Mouse (Mus musculus): ENCODE data around the gene Il4ra. TPM values are rescaled to one million over a fixed set of nuclear protein-coding genes. Genes with fewer than 3 reads are reported as not detected.

Gene Il4ra
- polyA plus RNA-seq, 1 experiment from 2014 or later: 5.5 TPM

DNA sequence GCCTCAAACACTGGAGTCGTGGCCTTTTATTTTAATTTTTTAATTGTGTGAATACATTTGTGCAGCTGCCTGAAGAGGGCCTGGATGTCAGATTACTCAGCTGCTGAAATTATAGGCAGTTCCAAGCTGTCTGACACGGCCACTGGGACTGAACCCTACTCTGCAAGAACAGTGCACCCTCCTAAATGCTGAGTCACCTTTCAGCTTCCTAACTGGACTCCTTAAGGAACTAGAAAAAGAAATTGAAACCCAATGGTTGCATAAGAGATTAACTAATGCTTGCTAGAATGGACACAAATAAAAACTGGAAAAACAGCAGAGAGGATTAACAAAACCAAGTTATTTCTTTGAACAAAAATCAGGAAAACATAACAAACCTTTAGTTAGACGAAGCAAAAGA lies 44.5 kb downstream of the Il4ra start:
- 79% methylated on average over 3 of the region's 3 CpGs for WGBS
- ATAC-seq (ENCODE audit: low read depth): no peak
- H3K4me2 ChIP-seq: no peak overlapping the region

DNA sequence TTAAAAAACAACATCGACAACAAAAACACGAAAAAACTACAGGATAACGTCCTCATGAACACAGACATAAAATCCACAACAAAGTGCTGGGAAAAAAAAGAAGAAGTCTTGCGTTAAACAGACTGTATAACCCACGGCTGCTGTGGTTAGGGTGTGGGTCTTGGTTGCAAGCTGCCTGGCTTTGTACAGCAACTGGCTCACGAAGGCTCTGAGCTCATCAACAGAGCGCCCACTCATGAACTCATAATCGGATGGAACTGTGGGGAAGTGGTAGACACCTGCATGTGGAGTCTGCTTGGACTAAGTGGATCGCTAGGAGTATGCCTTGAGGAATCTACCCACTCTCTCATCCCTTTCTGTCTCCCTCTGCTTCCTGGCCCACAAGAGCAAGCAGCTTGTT lies 45.2 kb downstream of the Il4ra start:
- Histone ChIP-seq H3K4me2 (no peak overlapping the region), H3K27ac (replicated peaks) (no peak overlapping the region), H3K4me1 (replicated peaks) (no peaks in the 10 kb centered on the region), H3K36me3 (no peaks in the 10 kb centered on the region), H3K4me3 (no peak overlapping the region), H3K9me3 (no peaks in the 10 kb centered on the region), H3K27me3 (no peaks in the 10 kb centered on the region), H3K9ac (no peak overlapping the region)
- ATAC-seq (ENCODE audit: low read depth): no peak
- WGBS: 90% methylated on average over 9 of the region's 9 CpGs

More for the DNA sequence above, 44.5 kb downstream of the Il4ra start:
- Histone ChIP-seq H3K9me3 (no peaks in the 10 kb centered on the region), H3K27ac (replicated peaks) (no peak overlapping the region), H3K4me3 (no peak overlapping the region), H3K36me3 (no peaks in the 10 kb centered on the region), H3K4me1 (replicated peaks) (no peaks in the 10 kb centered on the region), H3K27me3 (no peaks in the 10 kb centered on the region), H3K9ac (no peak overlapping the region)

DNA sequence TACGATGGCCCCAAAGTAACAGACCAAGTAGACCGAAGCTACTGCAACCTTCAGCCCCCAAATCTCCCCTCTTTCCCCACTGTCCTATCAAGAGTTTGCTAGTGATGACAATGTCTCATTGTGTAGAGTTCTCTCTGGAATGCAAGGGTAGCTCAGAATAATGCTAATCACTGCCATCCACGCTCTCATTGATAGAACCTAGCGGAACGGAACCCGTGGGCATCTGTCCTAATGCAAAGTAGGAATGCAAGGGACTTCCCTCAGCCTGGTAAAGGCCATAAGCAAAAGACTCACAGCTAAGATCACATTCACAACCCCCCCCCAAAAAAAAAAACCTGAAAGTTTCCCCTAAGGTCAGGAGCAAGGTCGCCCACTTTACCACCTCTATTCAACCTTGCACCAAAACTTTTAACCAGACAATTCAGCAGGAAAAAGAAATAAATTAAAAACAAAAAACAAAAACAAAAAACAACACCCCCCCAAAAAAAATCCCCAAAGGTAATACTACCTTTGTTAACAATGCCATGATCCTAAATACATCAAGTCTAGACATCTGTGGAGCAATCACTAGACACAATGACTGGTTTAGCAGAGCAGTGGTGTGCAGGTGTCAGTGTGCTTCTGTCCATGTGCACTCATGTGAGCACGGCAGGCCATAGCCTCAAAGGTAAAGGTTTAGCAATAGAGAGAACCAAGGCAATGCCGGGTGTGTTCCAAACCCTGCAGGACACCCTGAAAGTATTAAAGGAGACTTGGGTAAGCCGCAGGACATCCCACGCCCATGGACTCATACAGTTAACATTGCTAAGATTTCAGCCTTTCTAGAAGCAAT lies 45.8 kb downstream of the Il4ra start:
- H3K4me1 ChIP-seq (replicated peaks): no peaks in the 10 kb centered on the region
- H3K4me2 ChIP-seq: no peak overlapping the region
- ATAC-seq (ENCODE audit: low read depth): no peak
- 89% methylated on average over 11 of the region's 11 CpGs for WGBS
- H3K4me3 ChIP-seq: no peak overlapping the region
- H3K27me3 ChIP-seq: no peaks in the 10 kb centered on the region
- no peak overlapping the region for H3K27ac ChIP-seq (replicated peaks)
- H3K36me3 ChIP-seq: no peaks in the 10 kb centered on the region
- H3K9ac ChIP-seq: no peak overlapping the region
- H3K9me3 ChIP-seq: no peaks in the 10 kb centered on the region

DNA sequence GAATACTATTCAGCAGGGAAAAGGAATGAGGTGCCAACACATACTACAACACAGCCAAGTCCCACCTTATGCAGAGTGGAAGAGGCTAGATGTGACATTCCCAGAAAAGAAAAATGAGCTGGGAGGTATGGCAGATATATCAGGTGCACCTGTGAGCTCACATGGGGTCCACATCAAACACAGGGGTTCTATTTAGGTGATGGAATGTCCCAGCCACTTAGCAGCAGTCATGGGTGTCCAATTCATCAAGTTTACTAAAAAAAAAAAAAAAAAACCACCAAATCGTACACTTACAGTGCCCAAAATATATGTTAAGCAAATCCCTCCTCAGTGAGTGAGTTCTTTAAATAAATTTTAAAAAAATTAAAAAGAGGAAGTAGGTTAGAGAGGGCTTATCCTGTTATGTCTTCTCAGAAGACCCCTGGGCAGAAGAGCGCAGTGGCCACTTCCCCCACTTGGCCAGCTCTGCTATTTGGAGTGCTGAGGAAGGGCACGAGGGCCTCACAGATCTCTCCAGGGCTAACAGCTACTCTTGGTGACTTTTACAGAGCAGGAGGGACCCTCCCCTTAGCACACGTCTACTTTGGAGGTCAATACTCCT lies 47.6 kb downstream of the Il4ra start:
- Histone ChIP-seq H3K4me3 (no peak overlapping the region), H3K27me3 (no peaks in the 10 kb centered on the region), H3K36me3 (no peaks in the 10 kb centered on the region), H3K4me1 (replicated peaks) (no peaks in the 10 kb centered on the region), H3K27ac (replicated peaks) (no peak overlapping the region), H3K9ac (no peak overlapping the region), H3K9me3 (no peaks in the 10 kb centered on the region), H3K4me2 (no peak overlapping the region)
- ATAC-seq (ENCODE audit: low read depth): no peak
- WGBS: 73% methylated on average over 4 of the region's 4 CpGs

DNA sequence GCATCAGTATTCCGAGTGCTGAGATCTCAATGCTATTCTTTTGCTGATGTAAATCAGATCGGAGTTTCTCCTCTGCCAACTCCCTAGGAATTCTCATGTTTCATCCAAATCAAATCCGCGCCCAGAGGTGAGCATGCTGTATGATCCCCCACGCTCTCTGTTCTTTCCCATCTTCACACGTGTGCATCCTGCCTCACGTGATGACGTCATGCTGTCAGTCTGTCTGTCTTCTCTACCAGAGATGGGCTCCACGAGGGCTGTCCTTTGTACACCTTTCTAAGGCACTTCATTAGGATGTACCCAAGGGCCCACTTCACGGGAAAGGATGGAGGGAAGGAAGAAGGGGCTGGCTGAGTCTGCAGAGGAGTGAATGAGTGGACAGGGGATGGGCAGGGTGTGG lies 48.2 kb downstream of the Il4ra start:
- Histone ChIP-seq H3K9me3 (no peaks in the 10 kb centered on the region), H3K27me3 (no peaks in the 10 kb centered on the region), H3K27ac (replicated peaks) (no peak overlapping the region), H3K4me3 (no peak overlapping the region), H3K36me3 (no peaks in the 10 kb centered on the region), H3K4me2 (no peak overlapping the region), H3K4me1 (replicated peaks) (no peaks in the 10 kb centered on the region), H3K9ac (no peak overlapping the region)
- ATAC-seq (ENCODE audit: low read depth): no peak
- 81% methylated on average over 10 of the region's 10 CpGs for WGBS

DNA sequence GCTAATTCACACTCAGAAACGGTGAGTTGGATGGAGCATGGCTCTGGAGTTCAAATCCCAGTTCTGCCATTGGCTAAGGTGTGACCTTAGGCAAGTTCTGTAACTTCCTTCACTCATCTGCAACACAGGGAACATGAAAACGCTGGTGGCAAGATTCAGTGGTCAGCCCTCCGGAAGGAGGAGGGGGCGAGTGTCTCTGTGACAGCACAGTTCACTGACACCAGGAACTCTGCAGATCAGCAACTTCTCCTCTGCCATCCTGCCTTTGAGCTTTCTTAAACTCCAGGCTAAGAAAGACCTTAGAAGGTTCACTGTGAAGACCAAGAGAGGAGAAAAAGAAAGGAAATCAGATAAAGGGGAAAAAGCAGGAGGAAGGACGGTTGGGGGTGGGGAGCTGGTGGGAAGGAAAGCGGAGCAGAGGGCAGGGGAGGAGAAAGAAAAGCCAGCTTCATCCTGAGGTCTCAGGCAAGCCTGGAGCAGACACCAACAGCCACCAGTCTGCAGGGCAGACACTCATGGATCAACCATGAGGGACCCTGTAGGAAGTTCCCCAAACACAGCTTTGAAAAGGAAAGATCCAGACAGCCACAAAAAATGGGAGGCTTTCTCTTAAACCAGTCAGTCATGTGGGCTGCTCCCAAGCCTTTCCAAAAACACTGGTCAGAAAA lies 48.8 kb downstream of the Il4ra start:
- 55% methylated on average over 6 of the region's 6 CpGs for WGBS
- Histone ChIP-seq H3K27me3 (no peaks in the 10 kb centered on the region), H3K36me3 (no peaks in the 10 kb centered on the region), H3K27ac (replicated peaks) (no peak overlapping the region), H3K9ac (no peak overlapping the region), H3K9me3 (no peaks in the 10 kb centered on the region), H3K4me2 (no peak overlapping the region), H3K4me1 (replicated peaks) (no peaks in the 10 kb centered on the region), H3K4me3 (no peak overlapping the region)
- ATAC-seq (ENCODE audit: low read depth): no peak

DNA sequence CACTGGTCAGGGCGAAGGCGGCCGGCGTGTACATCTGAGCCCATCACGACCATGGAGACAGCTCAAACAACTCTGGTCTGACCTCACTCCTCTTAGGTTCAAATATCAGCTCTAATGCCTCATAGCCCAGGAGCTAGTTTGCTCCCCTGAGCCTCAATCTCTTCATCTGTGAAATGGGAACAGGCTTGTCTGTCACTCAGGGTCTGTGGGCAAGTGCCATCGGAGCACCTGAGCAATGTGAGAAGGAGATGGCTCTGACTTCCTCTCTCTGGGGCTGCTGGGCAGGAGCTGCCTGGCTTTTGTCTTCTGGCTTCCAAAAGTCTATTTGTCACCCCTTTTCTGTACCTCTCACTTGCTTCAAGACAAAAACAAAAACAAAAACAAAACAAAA lies 49.4 kb downstream of the Il4ra start:
- no peak for ATAC-seq (ENCODE audit: low read depth)
- no peaks in the 10 kb centered on the region for H3K9me3 ChIP-seq
- no peaks in the 10 kb centered on the region for H3K27me3 ChIP-seq
- H3K4me1 ChIP-seq (replicated peaks): no peaks in the 10 kb centered on the region
- no peak overlapping the region for H3K9ac ChIP-seq
- H3K36me3 ChIP-seq: no peaks in the 10 kb centered on the region
- H3K4me2 ChIP-seq: no peak overlapping the region
- H3K4me3 ChIP-seq: no peak overlapping the region
- H3K27ac ChIP-seq (replicated peaks): no peak overlapping the region
- 86% methylated on average over 6 of the region's 6 CpGs for WGBS

DNA sequence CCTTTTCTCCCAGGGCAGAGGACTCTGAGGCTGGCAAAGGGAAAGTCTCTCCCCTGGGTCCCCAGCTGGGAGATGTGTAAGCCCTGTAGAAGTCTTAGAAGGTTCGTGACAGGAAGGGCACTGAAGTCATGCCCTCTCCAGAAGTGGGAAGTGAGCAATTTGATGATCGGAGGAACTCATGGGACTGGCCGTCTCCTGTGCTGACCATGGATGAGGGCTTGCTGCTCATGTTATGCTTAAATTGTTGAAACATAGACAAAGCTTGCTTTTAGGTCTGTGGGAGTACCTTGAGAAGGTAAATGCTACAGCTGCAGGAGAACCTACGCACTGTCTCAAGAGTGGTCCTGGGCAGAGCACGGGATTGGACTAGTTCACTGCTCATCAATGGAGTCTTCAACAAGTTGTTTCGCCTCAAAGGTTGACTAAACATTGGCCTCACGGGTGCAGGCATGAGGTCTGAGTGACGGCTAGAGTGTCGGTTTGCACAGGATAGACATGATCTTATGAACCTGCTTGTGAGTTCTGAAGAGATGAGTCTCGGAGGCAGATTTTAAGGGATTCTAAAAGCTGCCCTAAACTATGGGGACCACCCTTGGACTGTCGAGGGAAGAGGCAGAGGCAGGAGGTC lies 50.0 kb downstream of the Il4ra start:
- no peaks in the 10 kb centered on the region for H3K27me3 ChIP-seq
- H3K27ac ChIP-seq (replicated peaks): no peak overlapping the region
- H3K36me3 ChIP-seq: no peaks in the 10 kb centered on the region
- ATAC-seq (ENCODE audit: low read depth): no peak
- H3K9me3 ChIP-seq: no peaks in the 10 kb centered on the region
- 82% methylated on average over 11 of the region's 11 CpGs for WGBS
- no peak overlapping the region for H3K9ac ChIP-seq
- H3K4me3 ChIP-seq: no peak overlapping the region
- H3K4me1 ChIP-seq (replicated peaks): no peaks in the 10 kb centered on the region
- H3K4me2 ChIP-seq: no peak overlapping the region

DNA sequence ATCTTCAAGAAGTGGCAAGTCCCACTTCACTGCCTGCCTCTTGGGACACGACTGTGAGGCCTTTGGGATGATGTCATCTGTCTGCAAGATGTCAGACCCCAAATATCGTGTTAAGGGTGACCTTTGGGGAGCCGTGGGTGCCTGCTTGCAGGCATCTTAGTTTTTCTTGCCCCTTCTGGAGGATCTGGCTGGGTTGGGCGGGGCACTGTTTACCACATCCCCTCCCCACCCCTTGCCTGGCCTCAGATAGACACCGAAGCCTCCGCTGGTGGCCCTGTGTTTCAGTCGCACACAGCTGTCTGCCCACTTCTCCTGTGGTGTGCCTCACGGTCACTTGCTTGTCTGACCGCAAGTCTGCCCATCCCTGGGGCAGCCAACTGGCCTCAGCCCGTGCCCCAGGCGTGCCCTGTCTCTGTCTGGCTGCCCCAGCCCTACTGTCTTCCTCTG lies 51.3 kb downstream of the Il4ra start, which contains the start of gene Il21r:
Gene Il21r, plus strand, starts transcription at position 245 of the 447 bp plus-strand sequence.
- Histone ChIP-seq H3K9ac (no peak within 1 kb of the TSS), H3K9me3 (no peaks in the 10 kb centered on the region), H3K4me1 (replicated peaks) (no peaks in the 10 kb centered on the region), H3K27me3 (no peaks in the 10 kb centered on the region), H3K36me3 (no peaks in the 10 kb centered on the region), H3K4me2 (no peak within 1 kb of the TSS), H3K4me3 (no peak within 1 kb of the TSS), H3K27ac (replicated peaks) (no peak within 1 kb of the TSS)
- whole genome bisulfite sequencing: 78% methylated on average over 11 of the region's 11 CpGs
- ATAC-seq (ENCODE audit: low read depth): no peak

DNA sequence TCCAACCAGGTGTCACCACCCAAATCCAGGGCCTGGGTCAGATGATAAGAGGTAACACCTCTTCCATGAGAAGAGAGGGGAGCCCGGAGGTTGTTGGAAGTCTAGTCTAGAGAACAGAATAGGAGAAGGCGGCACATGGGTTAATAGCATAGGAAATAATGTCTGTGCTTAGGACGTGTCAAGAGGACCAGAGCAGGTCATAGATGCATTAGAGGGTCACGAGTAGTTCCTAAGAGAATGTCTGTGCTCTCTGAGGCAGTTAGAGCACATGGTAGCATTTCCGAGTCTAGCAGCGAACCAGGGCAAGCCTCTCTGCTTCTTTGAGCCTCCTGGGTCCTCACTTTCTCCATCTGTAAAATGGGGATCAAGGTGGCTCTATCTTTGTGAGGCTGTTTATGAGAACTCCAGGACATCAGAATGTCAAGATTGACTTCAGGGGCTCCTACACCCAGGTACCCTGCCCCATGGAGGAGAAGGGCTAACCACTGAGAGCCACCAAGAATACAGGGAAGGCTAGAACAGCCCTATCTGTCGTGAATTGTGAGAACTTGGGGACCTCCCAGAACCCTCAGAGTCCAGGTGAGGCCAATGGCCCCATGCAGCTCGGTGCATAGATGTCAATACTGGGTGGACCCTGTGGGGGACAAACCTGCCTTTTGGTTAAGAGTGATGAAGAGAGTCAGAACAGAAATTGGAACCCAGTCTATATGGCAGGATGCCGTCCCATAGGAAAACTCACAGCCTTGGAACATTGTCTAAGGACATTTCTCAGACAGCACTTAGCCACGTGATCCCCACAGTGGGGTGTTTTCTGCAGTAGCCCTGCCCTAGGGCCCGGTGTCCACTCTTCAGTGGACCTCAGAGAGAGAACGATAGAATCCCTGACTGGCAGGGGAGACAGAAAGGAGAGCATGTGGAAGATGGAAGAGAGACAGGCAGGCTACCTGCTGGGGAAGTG lies 52.7 kb downstream of the Il4ra start:
- WGBS: 83% methylated on average over 12 of the region's 12 CpGs
- no peaks in the 10 kb centered on the region for H3K4me1 ChIP-seq (replicated peaks)
- H3K9me3 ChIP-seq: 0 out of 2 replicates have a peak, but pooled peaks cover 5% of the 10 kb centered on the region
- no peak overlapping the region for H3K4me2 ChIP-seq
- no peak for ATAC-seq (ENCODE audit: low read depth)
- H3K4me3 ChIP-seq: no peak overlapping the region
- H3K27ac ChIP-seq (replicated peaks): no peak overlapping the region
- no peaks in the 10 kb centered on the region for H3K27me3 ChIP-seq
- H3K36me3 ChIP-seq: no peaks in the 10 kb centered on the region
- no peak overlapping the region for H3K9ac ChIP-seq

DNA sequence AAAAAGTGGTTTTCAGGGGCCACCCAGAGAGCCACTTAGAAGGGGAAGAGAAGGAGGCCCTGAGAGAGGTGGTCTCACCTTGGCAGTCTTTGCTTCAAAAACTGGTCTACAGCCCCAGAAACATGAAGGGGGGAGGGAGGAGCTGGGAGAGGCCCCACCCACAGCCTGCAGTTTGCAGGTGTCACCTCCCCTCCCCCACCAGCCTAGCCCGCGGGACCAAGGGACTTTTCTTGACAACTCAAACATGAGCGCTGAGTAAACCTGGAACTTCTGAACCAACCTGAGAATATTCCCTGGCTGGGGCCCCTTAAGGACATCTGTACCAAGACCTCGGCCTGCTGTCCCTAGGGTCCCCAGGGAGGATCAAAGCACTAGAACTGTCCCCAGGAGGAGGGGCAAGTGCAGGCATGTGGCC lies 53.8 kb downstream of the Il4ra start:
- Histone ChIP-seq H3K4me2 (no peak overlapping the region), H3K27ac (replicated peaks) (no peak overlapping the region), H3K27me3 (no peaks in the 10 kb centered on the region), H3K9ac (no peak overlapping the region), H3K9me3 (0 out of 2 replicates have a peak, but pooled peaks cover 5% of the 10 kb centered on the region), H3K4me3 (no peak overlapping the region), H3K4me1 (replicated peaks) (no peaks in the 10 kb centered on the region), H3K36me3 (no peaks in the 10 kb centered on the region)
- WGBS: 60% methylated on average over 4 of the region's 4 CpGs
- no peak for ATAC-seq (ENCODE audit: low read depth)
